Mouse (Mus musculus) CD4-positive, CD25-positive, alpha-beta regulatory T cell, adult 4 months (primary cell): ENCODE results near the gene Dnm1. TPM values are rescaled to one million over a fixed set of nuclear protein-coding genes. Genes with fewer than 3 reads are reported as not detected.

Experiments
- ATAC-seq: one replicate; pipeline ENCODE4 v1.8.0; 2017
- polyA plus RNA-seq, 2 experiments: library from polyadenylated mRNA; unstranded; fragments of 100-300 nt; shearing (Covaris generic); gene quantifications; one replicate each; pipeline ENCODE4 v1.2.1; 2017

Gene Dnm1
- polyA plus RNA-seq, 2 experiments from 2014 or later, result not detected

DNA sequence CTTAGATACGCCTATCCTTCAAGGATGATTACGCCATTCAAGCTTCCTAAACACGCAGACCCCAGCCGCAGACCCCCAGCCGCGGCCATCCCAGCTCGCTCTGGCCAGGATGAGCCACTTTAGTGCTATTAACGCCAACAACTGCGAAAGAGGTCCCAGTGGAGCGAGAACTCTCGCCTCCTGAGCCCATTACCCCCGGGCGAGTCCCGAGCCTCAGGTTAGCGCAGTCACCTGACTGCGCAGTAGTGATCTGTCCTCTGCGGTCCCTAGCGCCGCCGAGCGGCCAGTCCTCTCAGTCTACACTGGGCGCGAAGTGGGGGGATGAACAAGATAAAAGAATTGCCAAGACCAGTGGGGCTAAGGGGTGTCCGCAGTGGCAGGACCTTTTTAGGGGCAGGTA lies 8.3 kb upstream of the Dnm1 start:
- peak; percentile 42 for ATAC-seq

DNA sequence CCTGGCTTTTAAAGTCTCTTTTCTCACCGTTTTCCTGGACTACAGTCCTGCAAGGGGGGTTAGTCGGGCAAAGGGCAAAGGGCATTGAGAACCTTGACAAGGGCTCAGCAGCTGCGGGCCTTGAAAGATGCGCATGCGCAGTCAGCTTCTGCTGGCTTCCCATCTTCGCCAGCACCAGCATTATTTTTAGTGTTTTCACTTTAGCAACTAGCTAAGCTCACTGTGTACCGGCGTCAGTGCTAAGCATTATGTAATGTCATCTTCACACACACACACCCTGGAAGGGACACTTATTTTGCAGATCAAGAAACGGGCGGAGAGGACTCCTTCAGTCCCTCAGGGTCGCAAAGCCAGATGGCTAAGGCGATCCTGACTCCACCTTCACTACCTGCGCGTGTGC lies 7.6 kb upstream of the Dnm1 start:
- ATAC-seq, result no peak

DNA sequence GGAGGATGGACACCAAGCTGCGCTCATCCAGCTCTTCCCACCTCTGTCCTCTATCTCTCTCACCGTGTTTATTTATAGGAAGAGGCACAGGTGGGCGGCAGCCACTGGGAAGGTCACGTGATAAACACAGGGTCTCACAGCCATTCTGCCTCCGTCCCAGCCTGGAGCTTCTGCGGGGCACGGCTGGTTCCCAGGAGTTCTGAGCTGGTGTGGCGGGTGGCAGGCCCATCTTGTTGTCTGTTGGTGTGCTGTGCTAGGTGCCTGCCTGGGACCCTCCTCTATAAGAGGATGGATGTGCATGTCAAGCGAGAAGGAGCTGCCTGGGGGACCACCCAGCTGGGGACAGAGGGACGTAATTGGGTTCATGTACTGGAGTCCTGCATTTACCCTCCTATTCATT lies 5.2 kb upstream of the Dnm1 start:
- no peak for ATAC-seq

DNA sequence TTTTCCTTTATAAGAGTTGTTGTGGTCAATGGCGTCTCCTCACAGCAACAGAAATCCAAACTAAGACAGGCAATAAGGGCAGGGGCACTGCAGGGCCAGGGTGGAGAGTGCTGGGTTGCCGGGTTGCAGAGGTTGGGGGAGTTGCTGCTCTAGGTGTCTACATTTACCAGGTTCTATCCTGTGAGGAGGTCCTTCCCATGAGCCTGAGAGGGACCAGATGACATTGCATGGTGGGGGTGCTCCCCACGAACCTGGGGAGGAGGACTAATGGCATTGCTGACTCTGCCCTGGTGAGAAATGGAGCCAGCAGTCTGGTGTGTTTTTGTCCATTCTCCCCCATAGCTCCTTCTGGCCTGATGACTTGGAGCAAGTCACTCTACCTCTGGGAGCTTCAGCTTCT lies 4.6 kb upstream of the Dnm1 start:
- no peak for ATAC-seq

DNA sequence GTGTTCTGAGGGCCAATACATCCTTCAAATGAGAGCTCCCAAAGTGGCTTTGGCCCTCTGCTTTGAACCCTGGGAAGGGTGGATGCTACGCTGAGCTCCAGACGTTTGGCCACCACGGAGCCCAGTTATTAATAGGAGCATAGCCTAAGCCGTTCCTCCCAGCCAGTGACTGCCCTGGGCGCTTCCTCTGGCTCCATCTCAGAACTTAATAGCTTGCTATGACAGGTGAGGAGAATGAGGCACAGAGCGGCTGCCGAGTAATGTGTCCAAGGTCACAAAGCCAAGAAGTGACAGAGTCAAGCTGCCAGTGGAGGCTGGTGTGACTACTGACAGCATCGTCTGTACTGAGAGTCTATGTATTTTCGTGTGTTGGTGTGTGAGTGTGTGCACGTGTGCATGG lies 3.1 kb upstream of the Dnm1 start:
- ATAC-seq, result no peak

DNA sequence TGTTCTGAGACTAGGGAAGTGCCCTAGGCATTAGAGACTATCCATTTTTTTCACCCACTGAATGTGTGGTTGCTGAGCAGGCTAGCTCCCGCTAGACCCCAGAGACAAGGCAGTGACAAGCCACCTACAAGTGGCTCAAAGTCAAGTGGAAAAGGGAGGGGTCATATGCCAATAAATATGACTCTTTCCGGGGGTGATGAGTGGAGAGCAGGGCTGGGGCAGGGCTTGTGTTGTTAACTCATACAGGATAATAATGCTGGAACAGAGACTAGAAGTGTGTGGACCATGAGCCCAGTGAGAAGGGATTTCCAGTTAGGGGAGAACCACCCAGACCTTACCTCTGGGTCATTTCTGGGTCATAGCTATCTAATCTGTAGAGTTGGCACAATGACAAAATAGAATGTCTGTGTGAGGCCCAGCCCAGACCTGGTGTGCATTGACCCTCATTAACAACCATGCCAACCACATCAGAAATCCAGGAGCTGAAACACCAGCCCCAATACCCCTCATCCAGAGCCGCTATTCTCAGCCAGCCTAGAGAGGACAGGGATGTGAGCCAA lies 1.3 kb upstream of the Dnm1 start:
- no peak for ATAC-seq

DNA sequence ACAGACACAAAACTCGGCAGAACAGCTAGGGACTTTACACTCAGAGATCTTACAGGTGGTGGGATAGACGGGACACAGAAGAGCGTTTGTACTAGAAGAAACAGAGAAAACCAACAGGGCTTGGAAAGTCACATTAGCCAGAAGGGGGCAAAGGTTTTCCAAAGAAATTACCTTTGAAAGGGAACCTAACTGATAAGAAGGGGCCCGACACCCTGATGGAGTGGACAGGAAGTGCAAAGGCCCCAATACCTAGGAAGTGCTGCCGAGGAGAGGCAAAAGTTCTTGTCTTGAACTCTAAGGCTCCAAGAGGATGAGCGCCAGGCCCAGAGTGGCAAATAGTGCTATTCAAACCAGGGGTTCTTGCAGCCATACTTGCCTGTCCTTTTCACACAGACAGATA lies 698 bp upstream of the Dnm1 start:
- ATAC-seq, result no peak

DNA sequence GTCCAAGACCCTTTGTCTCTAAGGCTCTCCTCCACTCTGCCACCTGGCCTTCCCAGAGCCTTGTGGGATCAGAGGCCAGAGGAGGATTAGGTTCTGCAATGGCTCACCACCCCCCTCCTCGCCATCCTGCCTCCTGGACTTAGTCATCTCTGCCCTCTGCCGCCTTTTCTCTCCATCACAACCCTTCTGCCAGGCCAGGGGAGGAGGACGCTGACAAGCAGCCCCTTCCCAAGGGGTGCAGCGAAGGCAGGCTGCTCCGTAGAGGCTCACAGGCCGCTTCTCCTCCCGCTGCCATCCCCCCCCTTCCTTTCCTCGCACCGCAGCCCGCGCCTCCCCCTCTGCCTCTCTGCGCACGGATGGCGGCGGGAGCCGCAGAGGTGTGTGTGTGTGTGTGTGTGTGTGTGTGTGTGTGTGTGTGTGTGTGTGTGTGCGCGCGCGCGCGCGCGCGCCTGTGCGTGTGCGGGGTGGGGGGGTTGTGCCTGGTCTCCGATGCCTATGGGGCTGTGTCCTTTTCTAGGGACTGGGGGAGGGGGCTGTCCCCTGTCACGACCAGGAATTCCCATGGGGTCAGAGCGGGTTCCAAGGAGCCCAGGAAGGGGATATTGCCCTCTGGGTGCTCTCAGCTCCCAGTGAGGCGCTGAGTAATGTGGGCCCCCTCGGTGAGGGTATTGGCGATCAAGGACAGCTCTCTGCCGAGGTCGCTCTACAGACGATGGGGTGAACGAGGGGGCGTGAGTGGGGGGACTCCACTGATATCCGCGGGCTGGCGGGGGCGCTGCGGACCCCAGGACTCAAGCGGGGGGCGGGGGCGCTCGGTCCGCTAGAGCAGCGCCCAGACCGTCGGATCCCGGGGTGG lies 759 bp downstream of the Dnm1 start, which contains the start of gene Ciz1:
Gene Ciz1, plus strand, starts transcription at position 177 of the 856 bp plus-strand sequence.
- ATAC-seq, result peak; percentile 53

DNA sequence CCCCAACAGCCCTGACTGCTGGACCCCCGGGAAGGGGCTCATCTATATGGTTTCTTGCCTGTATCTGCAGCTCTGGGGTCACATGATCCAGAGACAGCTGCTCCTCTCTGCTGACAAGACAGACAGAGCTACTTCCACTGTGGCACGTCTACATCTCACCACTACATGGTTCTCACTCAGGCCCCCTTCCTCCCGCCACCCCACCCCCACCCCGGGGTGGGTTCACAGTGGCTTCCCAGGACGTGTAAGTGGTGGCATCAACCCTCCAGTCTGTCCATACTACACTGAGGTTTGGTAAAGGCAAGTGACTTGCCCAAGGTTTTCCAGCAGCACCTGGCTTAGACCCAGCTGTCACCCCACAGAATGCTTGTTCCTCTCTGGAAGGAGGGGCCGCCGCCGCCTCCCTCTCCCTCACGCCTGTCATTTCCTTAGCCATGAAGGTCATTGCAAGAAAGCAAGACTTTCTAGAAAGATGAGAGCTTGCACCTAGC lies 1.6 kb downstream of the Dnm1 start:
- no peak for ATAC-seq

DNA sequence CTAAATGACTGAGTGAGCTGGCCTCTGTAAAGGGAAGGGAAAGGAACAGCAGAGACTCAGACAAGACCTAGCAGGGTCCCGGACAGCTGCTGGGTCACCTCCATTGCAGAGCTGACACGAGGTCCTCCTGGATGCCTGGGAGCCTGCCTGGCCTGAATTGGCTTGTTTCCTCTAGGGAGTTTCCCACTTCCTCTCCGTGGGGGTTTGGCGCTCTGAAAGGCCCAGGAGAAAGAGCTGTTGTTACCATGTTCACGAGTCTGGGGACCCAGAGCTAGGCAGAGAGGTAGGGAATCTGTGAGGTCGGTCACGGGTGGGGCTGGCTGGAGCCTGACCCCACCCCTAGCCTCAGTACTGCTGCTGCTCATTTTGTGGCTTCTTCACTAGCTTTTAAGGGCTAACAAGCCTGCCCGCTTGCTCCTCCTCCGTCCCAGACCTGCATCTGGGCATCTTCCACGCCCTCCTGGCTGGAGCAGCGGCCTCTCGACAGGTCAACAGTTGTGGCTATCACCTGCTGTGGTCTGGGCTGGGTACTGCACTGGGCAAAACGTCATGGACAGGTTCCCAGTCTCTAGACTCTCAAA lies 2.6 kb downstream of the Dnm1 start:
- no peak for ATAC-seq

DNA sequence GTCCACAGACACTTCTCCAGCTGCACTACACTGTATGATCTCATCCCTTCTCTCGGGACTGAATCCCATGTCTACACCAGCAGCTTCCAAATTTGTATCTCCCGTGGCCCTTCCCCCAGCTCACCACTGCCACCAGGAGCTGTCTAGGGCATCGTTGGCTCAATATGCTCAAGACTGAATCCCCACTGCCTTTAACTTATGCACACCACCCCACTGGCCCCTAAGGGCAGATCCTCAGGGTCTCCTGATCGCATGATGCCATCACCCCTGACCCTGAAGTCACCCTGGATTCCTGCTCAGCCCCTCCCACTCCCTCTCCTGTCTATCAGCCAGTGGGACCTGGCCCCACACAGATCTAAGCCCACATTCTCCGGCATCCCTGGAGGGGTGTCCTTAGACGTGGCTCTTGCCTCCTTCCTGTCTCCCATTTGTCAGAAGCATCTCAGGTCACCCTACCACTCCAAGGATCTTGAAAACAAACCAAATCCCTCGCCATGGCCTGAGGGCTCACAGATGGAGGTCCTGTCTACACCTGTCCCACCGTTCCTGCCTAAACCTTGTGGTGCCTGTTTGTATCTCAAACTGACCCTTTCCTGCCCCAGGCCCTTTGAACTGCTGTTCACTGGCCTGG lies 3.4 kb downstream of the Dnm1 start:
- ATAC-seq, result no peak

DNA sequence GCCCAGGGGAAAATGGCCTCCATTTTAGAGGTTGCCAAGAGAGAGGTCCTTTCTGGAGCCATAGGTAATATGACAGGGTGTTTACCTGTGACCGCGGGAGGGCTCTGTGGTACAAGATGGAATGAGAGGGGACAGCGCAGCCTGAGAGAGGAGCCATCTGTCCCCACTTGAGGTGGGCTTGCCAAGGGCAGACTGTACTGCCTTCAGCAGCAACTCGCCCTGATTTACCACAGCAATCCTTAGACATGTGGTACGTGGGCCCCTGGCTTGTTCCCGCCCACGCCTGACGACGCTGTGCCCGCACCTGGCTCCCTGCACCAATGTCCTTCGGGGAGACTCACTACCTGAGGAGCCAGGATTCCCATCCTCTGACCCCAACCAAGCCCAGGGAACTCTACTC lies 4.8 kb downstream of the Dnm1 start:
- no peak for ATAC-seq

DNA sequence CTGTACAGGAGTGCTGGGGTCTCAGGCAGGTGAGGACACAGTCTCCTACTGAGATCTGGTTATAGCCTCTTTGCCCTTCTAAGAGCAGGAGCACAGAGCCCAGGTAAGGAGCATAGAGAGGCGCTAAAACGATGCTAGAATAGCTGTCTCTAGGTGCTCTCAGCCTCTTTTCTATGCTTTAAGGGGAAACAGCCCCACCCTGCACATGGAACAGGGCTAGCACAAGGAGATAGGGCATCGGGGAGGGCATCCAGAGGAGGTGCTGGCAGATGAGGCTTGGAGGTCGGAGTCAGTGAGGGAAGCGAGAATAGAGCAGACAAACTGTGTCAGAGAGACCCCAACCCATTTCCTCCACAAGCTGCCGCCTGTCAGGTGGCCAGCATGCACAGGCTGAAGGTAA lies 6.1 kb downstream of the Dnm1 start:
- ATAC-seq, result no peak

DNA sequence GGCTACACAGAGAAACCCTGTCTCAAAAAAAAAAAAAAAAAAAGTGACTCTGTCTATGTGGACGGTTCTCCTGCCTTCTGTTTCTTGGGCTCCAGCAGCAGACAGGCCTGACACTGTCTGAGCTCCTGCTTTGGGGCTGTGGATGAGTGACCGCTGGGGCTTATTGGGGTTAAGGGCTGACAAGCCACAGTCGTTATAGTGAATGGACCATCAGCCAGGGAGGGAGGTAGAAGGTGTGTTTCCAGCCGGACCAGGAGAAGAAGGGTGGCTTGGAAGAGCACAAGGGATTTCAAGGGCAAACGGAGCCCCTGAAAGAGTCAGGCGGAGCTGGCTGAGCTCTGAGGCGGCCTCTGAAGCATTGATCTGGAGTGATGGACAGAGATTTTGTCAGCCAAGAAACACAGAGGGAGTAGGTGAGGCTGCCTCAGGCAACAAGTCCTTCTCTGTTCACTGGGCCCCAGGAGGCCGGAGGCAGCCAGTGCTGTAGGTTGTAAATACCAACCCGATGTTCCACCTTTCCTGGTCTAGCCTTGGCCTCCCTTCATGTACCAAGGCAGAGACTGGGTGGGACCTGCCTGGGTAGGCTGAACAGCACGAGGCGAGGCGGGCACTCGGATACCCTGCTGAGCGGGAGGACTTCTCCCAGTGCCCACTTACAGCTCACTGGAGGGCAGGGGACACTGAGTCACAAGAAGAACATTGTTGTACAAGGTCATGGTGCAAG lies 8.4 kb downstream of the Dnm1 start:
- ATAC-seq, result no peak

DNA sequence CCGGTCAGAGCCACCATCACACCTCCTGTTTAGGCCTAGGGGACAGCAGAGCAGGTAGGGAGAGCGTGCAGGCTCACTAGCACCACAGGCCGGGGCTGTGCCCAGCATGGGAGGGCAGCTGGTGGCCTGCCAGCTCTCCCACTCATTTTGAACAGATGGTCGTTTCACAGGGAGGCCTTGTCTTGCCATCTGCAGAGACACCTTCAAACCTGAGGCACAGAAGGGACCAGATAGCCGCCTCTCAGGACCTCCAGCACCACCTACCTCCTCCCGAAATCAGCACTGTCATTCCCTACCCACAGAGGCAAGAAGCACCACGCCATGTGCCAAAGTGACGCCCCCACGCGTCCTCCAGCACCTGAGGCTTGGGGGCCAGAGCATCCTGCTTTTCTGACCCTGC lies 9.1 kb downstream of the Dnm1 start:
- ATAC-seq, result no peak

DNA sequence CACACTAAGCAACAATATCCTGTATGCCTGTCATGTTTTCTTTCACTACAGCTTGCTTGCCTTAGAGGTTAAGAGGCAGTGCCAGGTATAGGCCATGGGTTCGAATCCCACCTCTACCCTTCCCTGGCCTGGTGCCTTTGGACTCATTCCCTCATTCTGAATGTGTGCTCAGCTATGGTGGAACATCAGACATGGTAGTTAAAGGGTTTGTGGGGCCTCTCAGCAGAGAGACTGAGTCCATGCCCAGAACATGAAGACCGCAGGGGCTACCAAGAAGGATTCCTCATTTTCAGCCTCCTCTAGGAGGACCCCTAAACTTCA lies 9.8 kb downstream of the Dnm1 start:
- ATAC-seq, result no peak

DNA sequence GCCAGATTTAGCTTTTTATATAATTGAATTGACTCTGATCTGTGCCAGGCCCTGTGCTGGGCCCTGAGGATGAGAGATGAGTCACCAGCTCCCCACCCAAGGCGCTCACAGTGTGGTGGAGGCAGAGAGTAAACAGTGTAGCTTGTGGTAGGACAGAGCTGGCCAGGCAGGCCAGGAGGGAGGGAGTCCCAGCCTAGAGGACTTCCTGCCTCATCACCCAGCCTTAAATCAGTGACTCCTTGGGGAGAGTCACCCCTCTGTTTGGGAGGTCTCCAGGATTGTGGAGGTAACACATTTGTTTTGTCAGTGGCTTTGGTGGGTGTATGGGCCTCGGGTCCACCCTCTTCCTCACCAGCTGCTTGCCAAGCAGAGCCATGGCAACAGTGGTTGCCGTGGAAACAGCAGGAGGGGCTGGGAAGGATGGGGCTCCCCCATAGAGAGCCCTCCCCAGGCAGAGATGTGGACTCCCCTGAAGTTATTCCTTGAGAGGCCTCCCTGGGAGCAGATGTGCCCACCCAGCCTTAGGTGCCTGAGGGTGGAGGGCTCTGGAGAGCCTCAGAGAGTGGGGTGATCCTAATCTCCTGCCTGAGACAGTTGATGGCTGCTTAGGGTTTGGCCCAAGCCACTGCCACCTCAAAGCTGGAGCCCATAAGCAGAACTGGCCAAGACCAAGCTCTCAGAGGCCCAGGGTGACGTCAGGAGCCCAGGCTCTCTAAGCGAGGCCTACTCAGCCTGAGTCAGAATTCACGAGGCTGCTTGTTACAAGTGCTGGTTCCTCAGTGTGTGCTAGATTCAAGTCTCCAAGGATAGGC lies 10.4 kb downstream of the Dnm1 start:
- no peak for ATAC-seq

DNA sequence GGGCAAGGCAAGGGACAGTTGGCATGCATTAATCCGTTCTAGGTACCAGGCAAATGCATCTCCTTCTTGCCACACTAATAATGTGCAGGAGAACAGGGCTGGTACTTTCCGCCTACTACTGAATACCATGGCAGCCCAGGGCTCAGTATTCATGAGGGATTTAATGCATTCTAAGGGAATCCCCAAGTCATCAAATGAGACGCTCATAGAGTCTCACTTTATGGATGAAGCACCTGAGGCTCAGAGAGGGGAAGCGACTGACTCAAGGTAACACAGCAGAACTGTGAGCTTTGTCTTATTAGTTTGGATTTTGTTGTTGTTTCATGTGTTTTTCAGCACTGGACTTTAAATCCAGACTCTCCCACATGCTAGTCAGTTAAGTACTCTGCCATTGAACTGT lies 11.1 kb downstream of the Dnm1 start:
- ATAC-seq, result no peak

DNA sequence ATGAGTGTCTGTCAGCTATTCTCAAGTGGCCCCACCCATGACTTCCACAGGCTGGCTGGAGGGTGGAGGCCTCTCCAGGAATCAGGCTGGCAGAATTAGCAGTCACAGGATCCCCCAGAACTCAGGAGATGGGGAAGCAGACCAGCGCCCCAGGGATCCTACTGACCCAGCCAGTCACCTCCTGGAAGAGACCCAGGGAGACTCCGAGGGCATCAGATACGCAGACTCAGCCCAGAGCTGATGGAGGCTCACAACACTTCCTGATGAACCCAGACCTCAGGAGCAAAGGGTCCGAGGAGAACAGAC lies 11.6 kb downstream of the Dnm1 start:
- ATAC-seq, result no peak

DNA sequence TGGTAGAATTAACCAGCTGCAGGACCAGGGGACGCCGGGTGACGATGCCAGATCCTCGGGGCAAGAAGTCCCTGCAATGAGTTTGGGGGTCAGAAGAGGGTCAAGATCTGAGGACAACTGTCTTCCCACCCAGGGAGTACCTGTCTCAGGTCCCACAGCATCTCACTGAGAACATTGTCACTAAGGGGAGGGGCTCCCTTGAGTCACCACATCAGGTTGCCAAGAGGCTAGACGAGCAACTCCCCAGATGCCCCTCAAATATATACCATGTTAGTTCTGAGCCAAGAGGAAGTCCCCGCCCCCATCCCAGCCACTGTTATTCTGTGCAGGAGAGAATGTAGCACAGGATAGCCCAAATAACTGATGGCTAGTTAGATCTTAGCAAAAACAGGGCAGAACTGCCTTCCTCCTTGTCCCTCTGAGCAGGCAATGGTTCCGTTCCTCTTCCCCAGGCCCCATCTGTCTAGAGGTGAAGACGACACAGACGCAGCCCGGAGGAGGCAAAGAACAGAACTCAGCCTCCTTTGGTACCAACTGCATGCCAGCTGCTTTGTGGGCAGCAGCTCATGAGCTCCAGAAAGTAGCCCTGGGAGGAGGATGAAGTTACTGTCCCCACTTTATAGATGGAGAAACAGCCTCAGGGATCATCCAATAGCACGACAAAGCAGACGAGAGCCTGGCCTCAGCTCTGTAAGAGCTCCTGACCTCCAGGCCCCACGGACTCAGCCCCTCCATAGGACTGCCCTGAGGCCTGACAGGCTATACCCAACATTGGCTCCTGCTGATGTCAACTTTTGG lies 12.1 kb downstream of the Dnm1 start:
- ATAC-seq, result no peak

DNA sequence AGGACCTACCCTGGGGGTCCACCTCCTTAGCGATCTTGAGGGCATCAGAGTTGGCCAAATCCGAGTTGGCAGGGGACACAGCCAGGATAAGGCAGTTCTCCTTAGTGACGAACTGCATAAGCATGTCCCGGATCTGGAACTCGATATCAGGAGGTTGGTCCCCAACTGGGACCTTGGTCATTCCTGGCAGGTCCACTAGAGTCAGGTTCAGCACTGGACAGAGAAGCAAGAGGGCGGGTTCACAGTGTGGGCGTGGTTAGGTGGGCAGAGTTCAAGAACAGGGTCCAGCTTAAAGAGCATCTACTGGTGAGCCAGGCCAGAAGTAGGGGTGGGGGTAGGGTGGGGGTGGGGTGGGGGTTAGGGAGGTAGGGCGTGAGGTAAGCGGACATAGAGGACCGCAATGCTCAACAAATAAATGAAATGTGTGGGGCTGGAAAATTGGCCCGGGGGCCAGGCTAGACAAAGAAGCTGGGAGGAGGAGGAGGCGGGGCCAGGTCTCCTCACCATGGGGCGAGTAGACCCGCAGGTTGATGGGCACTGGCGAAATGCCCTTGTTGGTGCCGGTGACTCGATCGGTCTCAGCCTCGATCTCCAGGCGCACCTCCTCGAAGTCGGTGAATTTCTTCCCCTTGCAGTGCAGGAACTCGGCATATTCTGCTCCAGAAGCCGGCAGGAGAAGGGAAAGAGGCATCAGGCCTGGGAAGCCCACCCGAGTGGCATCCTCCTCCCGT lies 13.1 kb downstream of the Dnm1 start:
- no peak for ATAC-seq
